Mouse (Mus musculus) intestine, postnatal 0 days (tissue): ENCODE results near the gene BC030499. TPM values are rescaled to one million over a fixed set of nuclear protein-coding genes. Genes with fewer than 3 reads are reported as not detected.

Source experiments
- ATAC-seq: fragments of 200-750 bp; cut with Nextera tagmentation; 2 replicates; pipeline ENCODE4 v1.8.0; 2017; ENCODE audit warnings: mild to moderate bottlenecking, moderate TSS enrichment, moderate library complexity
- H3K27ac ChIP-seq: fragments of 300-500 bp; sonication (generic); 2 replicates; pipeline ENCODE4 v1.5.1; 2014; ENCODE audit warnings: mild to moderate bottlenecking, low read depth, low read length, moderate library complexity
- H3K27me3 ChIP-seq: fragments of 300-500 bp; sonication (generic); replicated peaks from 2 replicates; pipeline ENCODE4 v1.6.1; 2014; ENCODE audit warnings: low read length, mixed read lengths; ENCODE audit not compliant: control insufficient read depth, insufficient read depth
- H3K36me3 ChIP-seq: fragments of 300-500 bp; sonication (generic); 2 replicates; pipeline ENCODE4 v1.6.1; 2014; ENCODE audit warnings: mild to moderate bottlenecking, moderate library complexity; ENCODE audit not compliant: control insufficient read depth, insufficient read depth
- H3K4me1 ChIP-seq: fragments of 300-500 bp; sonication (generic); replicated peaks from 2 replicates; pipeline ENCODE4 v1.6.1; 2014; ENCODE audit warnings: antibody characterized with exemption, low read length, mixed read lengths; ENCODE audit not compliant: control insufficient read depth, insufficient read depth
- H3K4me2 ChIP-seq: fragments of 300-500 bp; sonication (generic); replicated peaks from 2 replicates; pipeline ENCODE4 v1.6.1; 2014; ENCODE audit warnings: low read depth, mild to moderate bottlenecking, moderate library complexity
- H3K4me3 ChIP-seq: fragments of 300-500 bp; sonication (generic); 2 replicates; pipeline ENCODE4 v1.5.1; 2014; ENCODE audit warnings: low read depth, low read length
- H3K9ac ChIP-seq: fragments of 300-500 bp; sonication (generic); 2 replicates; pipeline ENCODE4 v1.6.1; 2014; ENCODE audit warnings: mild to moderate bottlenecking, low read depth, low read length
- H3K9me3 ChIP-seq: fragments of 300-500 bp; sonication (generic); 2 replicates; pipeline ENCODE4 v1.6.1; 2016; ENCODE audit warnings: mixed run types; ENCODE audit not compliant: control insufficient read depth
- CTCF ChIP-seq: sonication (generic); IDR thresholded peaks from 2 replicates; pipeline ENCODE4 v1.5.1; 2016; ENCODE audit warnings: low read depth, mild to moderate bottlenecking, control low read depth, antibody characterized with exemption, moderate library complexity
- WGBS: fragments of 180-500 bp; shearing (Covaris S2); extraction: QIAGEN DNeasy Blood & Tissue Kit; methylation state at CpG from one replicate; pipeline ENCODE4 v1.1.7; 2014; 5-methylcytosine and 5-hydroxymethylcytosine counted together
- polyA plus RNA-seq: library from polyadenylated mRNA; unstranded; fragments of >200 nt; fragmentation: Nextera tagmentation; extraction: Ambion mirVana; gene quantifications from 2 replicates; pipeline ENCODE4 v1.2.1, GENCODE M21; 2015

BC030499 gene
- polyA plus RNA-seq, 1 experiment from 2014 or later = 0.07 TPM

GRCm38 (mm10) chr11:78328512-78329056 lies 37.9 kb downstream of the BC030499 start:
- H3K27me3 ChIP-seq = no peaks in the 10 kb centered on the region
- no peaks in the 10 kb centered on the region for H3K9me3 ChIP-seq
- ATAC-seq = peak; percentile 44
- H3K9ac ChIP-seq = peak overlapping the region; percentile 80
- H3K36me3 ChIP-seq = peaks cover 6% of the 10 kb centered on the region
- TF ChIP-seq CTCF = no peak
- WGBS = under 1% methylated on average over 41 of the region's 41 CpGs
- peak overlapping the region; percentile 90 for H3K4me2 ChIP-seq
- no peaks in the 10 kb centered on the region for H3K4me1 ChIP-seq
- peak overlapping the region; percentile 96 for H3K4me3 ChIP-seq
- no peak overlapping the region for H3K27ac ChIP-seq

- Histone ChIP-seq H3K4me1 (no peaks in the 10 kb centered on the region), H3K27me3 (no peaks in the 10 kb centered on the region), H3K9ac (no peak overlapping the region), H3K4me3 (no peak overlapping the region), H3K4me2 (no peak overlapping the region), H3K27ac (no peak overlapping the region), H3K9me3 (no peaks in the 10 kb centered on the region), H3K36me3 (peaks cover 22% of the 10 kb centered on the region)
- ATAC-seq = no peak
- WGBS = 95% methylated on average over 12 of the region's 12 CpGs
- TF ChIP-seq CTCF = no peak
Measured at GRCm38 (mm10) chr11:78332676-78333075, 42.0 kb downstream of the BC030499 start.

DNA sequence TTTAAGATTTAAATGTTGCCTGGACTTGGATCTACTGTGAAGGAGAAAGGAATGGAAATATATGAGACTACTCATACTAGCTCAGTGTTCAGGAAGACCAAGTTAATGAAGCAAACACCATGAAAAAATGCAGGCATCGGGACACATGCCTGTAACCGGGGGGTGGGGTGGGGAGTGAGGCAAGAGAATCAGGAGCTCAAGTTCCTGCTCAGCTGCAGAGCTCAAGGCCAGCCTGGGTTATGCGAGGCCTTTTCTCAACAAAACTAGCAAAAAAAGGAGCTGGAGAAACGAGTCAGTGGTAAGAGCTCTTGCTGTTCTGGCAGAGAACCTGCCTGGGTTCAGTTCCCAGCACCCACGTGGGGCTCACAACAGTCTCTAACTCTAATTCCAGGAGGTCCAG lies 43.4 kb downstream of the BC030499 start:
- H3K36me3 ChIP-seq = peaks cover 25% of the 10 kb centered on the region
- 92% methylated on average over 5 of the region's 5 CpGs for WGBS
- no peak for ATAC-seq

GRCm38 (mm10) chr11:78337040-78337439 lies 46.4 kb downstream of the BC030499 start:
- Histone ChIP-seq H3K9ac (no peak overlapping the region), H3K4me1 (no peaks in the 10 kb centered on the region), H3K9me3 (no peaks in the 10 kb centered on the region), H3K36me3 (peaks cover 47% of the 10 kb centered on the region), H3K27ac (no peak overlapping the region), H3K4me2 (no peak overlapping the region), H3K4me3 (no peak overlapping the region), H3K27me3 (no peaks in the 10 kb centered on the region)
- WGBS = 95% methylated on average over 8 of the region's 8 CpGs
- no peak for TF ChIP-seq CTCF
- ATAC-seq = no peak

More for the DNA sequence above, 43.4 kb downstream of the BC030499 start:
- no peaks in the 10 kb centered on the region for H3K27me3 ChIP-seq
- no peak overlapping the region for H3K9ac ChIP-seq
- no peak overlapping the region for H3K4me2 ChIP-seq
- TF ChIP-seq CTCF = no peak
- H3K27ac ChIP-seq = no peak overlapping the region
- H3K4me1 ChIP-seq = no peaks in the 10 kb centered on the region
- no peak overlapping the region for H3K4me3 ChIP-seq
- H3K9me3 ChIP-seq = no peaks in the 10 kb centered on the region

GRCm38 (mm10) chr11:78341702-78342101 lies 51.1 kb downstream of the BC030499 start:
- no peak for TF ChIP-seq CTCF
- H3K9me3 ChIP-seq = no peaks in the 10 kb centered on the region
- 81% methylated on average over 12 of the region's 12 CpGs for WGBS
- no peaks in the 10 kb centered on the region for H3K27me3 ChIP-seq
- no peak overlapping the region for H3K9ac ChIP-seq
- H3K4me2 ChIP-seq = no peak overlapping the region
- H3K4me3 ChIP-seq = no peak overlapping the region
- no peak for ATAC-seq
- peaks cover 33% of the 10 kb centered on the region for H3K36me3 ChIP-seq
- H3K4me1 ChIP-seq = peaks cover 12% of the 10 kb centered on the region; the same call in 1 of the 2 replicates
- H3K27ac ChIP-seq = no peak overlapping the region

GRCm38 (mm10) chr11:78343381-78344327 lies 53.0 kb downstream of the BC030499 start, which contains the start of gene Unc119:
Gene Unc119 (plus strand): TSS chr11:78343482.
- ATAC-seq = peak; percentile 68
- peak within 1 kb of the TSS; percentile 79 for H3K9ac ChIP-seq
- no peaks in the 10 kb centered on the region for H3K27me3 ChIP-seq
- H3K4me1 ChIP-seq = peaks cover 12% of the 10 kb centered on the region; the same call in 1 of the 2 replicates
- H3K9me3 ChIP-seq = no peaks in the 10 kb centered on the region
- peak; percentile 27; the same call in 1 of the 2 replicates for TF ChIP-seq CTCF
- WGBS = 3% methylated on average over 63 of the region's 66 CpGs
- 0 out of 2 replicates have a peak within 1 kb of the TSS, but pooled peaks have one; percentile 50 for H3K27ac ChIP-seq
- peak within 1 kb of the TSS; percentile 100 for H3K4me2 ChIP-seq
- H3K36me3 ChIP-seq = peaks cover 28% of the 10 kb centered on the region
- peak within 1 kb of the TSS; percentile 74 for H3K4me3 ChIP-seq
